8 mouse cellular contexts compared by ENCODE assay signal in the genomic region with DNA sequence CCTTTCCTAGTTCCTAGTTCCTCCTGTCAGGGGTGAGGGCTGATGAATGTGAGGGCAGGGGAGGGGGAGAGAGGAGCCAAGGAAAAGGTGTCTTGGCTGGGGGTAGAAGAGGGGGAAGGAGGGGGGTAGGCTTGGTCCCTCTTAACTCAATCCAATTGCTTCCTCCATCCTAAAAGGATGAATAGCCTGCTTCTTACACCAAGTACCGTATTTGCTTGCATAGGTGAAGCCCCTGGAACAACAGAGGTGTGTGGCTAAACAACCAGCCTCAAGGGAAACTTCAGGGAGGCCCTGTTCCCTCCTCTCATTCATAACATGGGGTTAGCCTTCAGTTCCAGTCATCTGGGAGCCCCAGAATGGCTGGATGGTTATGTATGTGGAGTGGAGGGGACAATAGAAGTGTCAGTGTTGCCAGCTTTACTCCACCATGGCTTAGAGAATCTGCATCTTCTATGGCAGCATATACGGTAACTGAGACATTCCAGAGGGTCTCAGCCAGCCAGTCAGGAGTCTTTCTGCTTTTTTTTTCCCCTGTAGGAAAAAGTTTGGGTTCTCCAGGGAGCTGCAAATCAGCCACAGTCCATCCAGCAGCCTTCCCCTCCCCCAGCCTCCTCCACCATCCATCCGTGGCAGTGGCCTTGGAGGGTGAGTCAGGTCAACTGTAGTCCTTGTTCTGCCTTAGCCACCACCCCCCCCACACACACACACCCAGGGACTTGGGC.
A peak's percentile ranks its signal among the peaks of the same experiment; 100 is the strongest.
DNase-seq lines count a peak whose midpoint lies in the region; ATAC-seq and TF ChIP-seq lines count a peak whose summit lies in the region.

No protein-coding gene starts in this region.

- peaks cover 6% of the 10 kb centered on the region; the same call in 1 of the 2 replicates for H3K9me3 ChIP-seq in heart, embryonic 12.5 days (replicated peaks)
- H3K9me3 ChIP-seq in ES-E14 (ENCODE audit: control insufficient read depth, insufficient read depth, low read depth, low read length) = no peaks in the 10 kb centered on the region
- H3K9me3 ChIP-seq in forebrain, embryonic 13.5 days (replicated peaks) = no peaks in the 10 kb centered on the region
- H3K9me3 ChIP-seq in midbrain, embryonic 11.5 days (ENCODE audit: control insufficient read depth, low read length) = no peaks in the 10 kb centered on the region

- no peak overlapping the region for H3K9ac ChIP-seq in heart, embryonic 12.5 days
- no peak overlapping the region for H3K9ac ChIP-seq in ES-E14 (ENCODE audit: insufficient read depth, low read depth, low read length, poor library complexity, severe bottlenecking)
- H3K9ac ChIP-seq in forebrain, embryonic 13.5 days = no peak overlapping the region
- peak overlapping the region; percentile 45; the same call in 1 of the 2 replicates for H3K9ac ChIP-seq in midbrain, embryonic 11.5 days (ENCODE audit: low read length)

- DNase-seq in heart, postnatal 10 days = no peak
- DNase-seq in ES-E14 (ENCODE audit: low read depth, low spot score) = no peak
- DNase-seq in midbrain, embryonic 11.5 days (ENCODE audit: low spot score, missing footprints) = peak; percentile 93
- DNase-seq in thymus, postnatal 10 days (ENCODE audit: low spot score in 2 of 2) = no peak
- DNase-seq in c-Kit-positive CD71-positive TER-119-positive erythroid progenitor cells, embryonic 14.5 days (ENCODE audit: low spot score) = no peak
- DNase-seq in cerebellum, adult 9-10 months = no peak

- ATAC-seq in heart, embryonic 12.5 days (ENCODE audit: insufficient number of reproducible peaks, low FRiP score) = no peak
- peak; percentile 39; the same call in 1 of the 2 replicates for ATAC-seq in forebrain, embryonic 13.5 days
- ATAC-seq in midbrain, embryonic 11.5 days (ENCODE audit: low FRiP score) = peak; percentile 59

- H3K4me3 ChIP-seq in heart, embryonic 12.5 days = no peak overlapping the region
- H3K4me3 ChIP-seq in ES-E14 (ENCODE audit: insufficient read depth in 1 of 2, low read depth in 1 of 2, low read length in 2 of 2, poor library complexity in 1 of 2, severe bottlenecking in 1 of 2) = 0 out of 4 replicates have a peak overlapping the region, but pooled peaks of 1 of the 2 experiments have one; percentile 20
- no peak overlapping the region for H3K4me3 ChIP-seq in forebrain, embryonic 13.5 days
- no peak overlapping the region for H3K4me3 ChIP-seq in midbrain, embryonic 11.5 days (ENCODE audit: low read depth, low read length)

- H3K4me1 ChIP-seq in heart, embryonic 12.5 days (replicated peaks) = peaks cover 16% of the 10 kb centered on the region
- peaks cover 6 to 18% of the 10 kb centered on the region in 2 experiments; a peak in 3 of 4 replicates for H3K4me1 ChIP-seq in ES-E14 (ENCODE audit: control insufficient read depth in 2 of 2, insufficient read depth in 2 of 2, low read length in 2 of 2, poor library complexity in 1 of 2)
- H3K4me1 ChIP-seq in forebrain, embryonic 13.5 days = peaks cover 28% of the 10 kb centered on the region
- peaks cover 25% of the 10 kb centered on the region for H3K4me1 ChIP-seq in midbrain, embryonic 11.5 days (ENCODE audit: control insufficient read depth, insufficient read depth, low read length)

- 0 out of 2 replicates have a peak, but pooled peaks cover 3% of the 10 kb centered on the region for H3K27me3 ChIP-seq in heart, embryonic 12.5 days (replicated peaks)
- no peaks in the 10 kb centered on the region for H3K27me3 ChIP-seq in forebrain, embryonic 13.5 days
- H3K27me3 ChIP-seq in midbrain, embryonic 11.5 days (ENCODE audit: control insufficient read depth, insufficient read depth, low read length) = no peaks in the 10 kb centered on the region

- H3K4me2 ChIP-seq in heart, embryonic 12.5 days = peak overlapping the region; percentile 41
- H3K4me2 ChIP-seq in forebrain, embryonic 13.5 days = peak overlapping the region; percentile 38
- H3K4me2 ChIP-seq in midbrain, embryonic 11.5 days = peak overlapping the region; percentile 32

- H3K27ac ChIP-seq in heart, embryonic 12.5 days (ENCODE audit: poor library complexity, severe bottlenecking) = no peak overlapping the region
- peak overlapping the region; percentile 42; the same call in 1 of the 2 replicates for H3K27ac ChIP-seq in ES-E14 (ENCODE audit: insufficient read depth, low read depth, low read length, poor library complexity, severe bottlenecking)
- H3K27ac ChIP-seq in forebrain, embryonic 13.5 days = peak overlapping the region; percentile 22; the same call in 1 of the 2 replicates
- 0 out of 2 replicates have a peak overlapping the region, but pooled peaks have one; percentile 5 for H3K27ac ChIP-seq in midbrain, embryonic 11.5 days (ENCODE audit: low read depth, low read length)

- in situ Hi-C loops in ES-E14 (cut with MboI; ENCODE audit: low sequenced_read_pairs in 2 of 2, unreplicated experiment in 2 of 2) = no loop called here

- no peaks in the 10 kb centered on the region for H3K36me3 ChIP-seq in heart, embryonic 12.5 days
- no peaks in the 10 kb centered on the region for H3K36me3 ChIP-seq in ES-E14 (ENCODE audit: control insufficient read depth, insufficient read depth, low read length, poor library complexity, severe bottlenecking)
- no peaks in the 10 kb centered on the region for H3K36me3 ChIP-seq in forebrain, embryonic 13.5 days (ENCODE audit: poor library complexity, severe bottlenecking)
- H3K36me3 ChIP-seq in midbrain, embryonic 11.5 days (ENCODE audit: control insufficient read depth, insufficient read depth, low read length) = no peaks in the 10 kb centered on the region

- intact Hi-C loops in heart, postnatal 10 days (cut with DNase I) = no loop called here

- WGBS in heart, embryonic 12.5 days = 8% methylated on average over 3 of the region's 3 CpGs
- 2% methylated on average over 3 of the region's 3 CpGs for WGBS in forebrain, embryonic 13.5 days
- WGBS in midbrain, embryonic 11.5 days = 4% methylated on average over 3 of the region's 3 CpGs

TF ChIP-seq in ES-E14, 5 proteins besides CTCF, POLR2A, EP300 and RAD21:
- TF ChIP-seq ZNF384 (IDR thresholded peaks at IDR 0.05; ENCODE audit: low read depth, low read length) = peak; percentile 55; the same call in 1 of the 2 replicates
- TF ChIP-seq MAFK (IDR thresholded peaks at IDR 0.05; ENCODE audit: insufficient read depth, low read depth, low read length) = no peak
- no peak for TF ChIP-seq CHD2 (IDR thresholded peaks at IDR 0.05; ENCODE audit: low read depth, low read length)
- no peak for TF ChIP-seq ZC3H11A (IDR thresholded peaks at IDR 0.05; ENCODE audit: borderline replicate concordance, low read depth, low read length)
